8 mouse cellular contexts compared by ENCODE assay signal in the genomic region with DNA sequence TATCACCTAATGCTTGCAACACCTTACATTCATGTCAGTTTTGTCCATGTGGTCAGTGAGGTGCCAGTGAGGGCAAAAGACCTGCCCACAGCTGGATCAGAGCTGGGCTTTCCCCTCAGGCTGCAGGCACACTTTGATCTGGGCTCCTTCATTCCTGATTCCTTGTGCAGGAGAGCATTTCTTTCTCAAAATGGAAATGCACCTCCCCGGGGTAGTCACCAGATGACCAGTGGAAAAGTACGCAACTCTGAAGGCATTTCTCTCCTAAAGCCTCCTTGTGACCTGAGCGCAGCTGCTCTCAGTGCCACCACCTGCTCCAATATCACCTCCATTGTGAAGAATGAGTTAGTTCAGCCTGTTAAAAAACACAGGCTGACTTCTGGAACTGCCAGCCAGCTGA. TPM values are rescaled to one million over a fixed set of nuclear protein-coding genes. Genes with fewer than 3 reads are reported as not detected.
DNase-seq lines count a peak whose midpoint lies in the region; ATAC-seq and TF ChIP-seq lines count a peak whose summit lies in the region.

TSS of gene Mprip (plus strand) at position 301 of the 400 bp plus-strand sequence.

- TF ChIP-seq CTCF in liver, embryonic 14.5 days (IDR thresholded peaks at IDR 0.05; ENCODE audit: low read depth): no peak

- H3K9me3 ChIP-seq in liver, embryonic 14.5 days (ENCODE audit: control insufficient read depth, low read length): no peaks in the 10 kb centered on the region

- 81% methylated on average over 3 of the region's 3 CpGs for WGBS in liver, embryonic 14.5 days (ENCODE audit: insufficient replicate concordance)

- H3K27ac ChIP-seq in brown adipose tissue, adult 24 weeks (replicated peaks; ENCODE audit: low read depth, low read length): peak within 1 kb of the TSS; percentile 96
- H3K27ac ChIP-seq in liver, embryonic 14.5 days: no peak within 1 kb of the TSS

- no peak for DNase-seq in left cerebral cortex, adult 18-20 months (ENCODE audit: low spot score in 2 of 2)
- DNase-seq in left cerebral cortex, adult 11 months (ENCODE audit: low spot score): no peak
- peak; percentile 42 for DNase-seq in kidney, adult 18-20 months
- no peak for DNase-seq in liver, embryonic 14.5 days (ENCODE audit: low read depth in 3 of 3, low spot score in 3 of 3)
- DNase-seq in spleen, postnatal 4 days (ENCODE audit: low spot score in 2 of 2): no peak
- no peak for DNase-seq in c-Kit-positive CD71-positive TER-119-positive erythroid progenitor cells, embryonic 14.5 days (ENCODE audit: low spot score)

- H3K27me3 ChIP-seq in liver, embryonic 14.5 days (ENCODE audit: control insufficient read depth, insufficient read depth, low read length): no peaks in the 10 kb centered on the region

- no peak for TF ChIP-seq EP300 in liver, embryonic 14.5 days (IDR thresholded peaks at IDR 0.05; ENCODE audit: low read depth)

- peaks cover 26% of the 10 kb centered on the region for H3K4me1 ChIP-seq in brown adipose tissue, adult 24 weeks (ENCODE audit: control insufficient read depth, insufficient read depth, insufficient read length, low read length)
- H3K4me1 ChIP-seq in liver, embryonic 14.5 days (replicated peaks; ENCODE audit: control insufficient read depth in 2 of 2, insufficient read depth in 2 of 2, low read length in 1 of 2): peaks cover 13 to 24% of the 10 kb centered on the region in 2 experiments

- H3K36me3 ChIP-seq in liver, embryonic 14.5 days (replicated peaks; ENCODE audit: control insufficient read depth, insufficient read depth, low read depth): no peaks in the 10 kb centered on the region

- ATAC-seq in granulocyte monocyte progenitor cell, adult 5-6 weeks (replicated peaks; ENCODE audit: poor library complexity, severe bottlenecking): no peak
- ATAC-seq in liver, embryonic 14.5 days (ENCODE audit: insufficient read depth): no peak

- peak within 1 kb of the TSS; percentile 90 for H3K4me3 ChIP-seq in brown adipose tissue, adult 24 weeks (ENCODE audit: insufficient read depth, low read depth, low read length)
- peak within 1 kb of the TSS; percentile 72 to 73 for H3K4me3 ChIP-seq in liver, embryonic 14.5 days (ENCODE audit: insufficient read depth in 1 of 2, low read depth in 2 of 2, low read length in 2 of 2)

- H3K4me2 ChIP-seq in liver, embryonic 14.5 days (ENCODE audit: low read depth): peak within 1 kb of the TSS; percentile 94

- peak within 1 kb of the TSS; percentile 60 for H3K9ac ChIP-seq in liver, embryonic 14.5 days (replicated peaks)

RNA-seq across cellular contexts. Expression of gene Mprip, which starts in this region (rescaled TPM):
- total RNA-seq in left cerebral cortex, adult 18-20 months (2021): 100 to 1,000 TPM; 279 to 287 TPM
- polyA plus RNA-seq in brown adipose tissue, adult 24 weeks (2012; ENCODE audit: insufficient read depth, insufficient read length, missing spikeins): 83.7 and 89.7 TPM in 2 replicates
- 50.1 and 70.7 TPM in 2 replicates for total RNA-seq in granulocyte monocyte progenitor cell, adult 5-6 weeks (2014; fragmentation: Nextera tagmentation)
- 56.4 and 71.4 TPM in 2 replicates for total RNA-seq in granulocyte monocyte progenitor cell, adult 5-6 weeks (2017)
- polyA plus RNA-seq in liver, embryonic 14.5 days (2012; rRNA removed): 10.8 and 14.6 TPM in 2 replicates
- 10.2 and 15.7 TPM in 2 replicates for polyA plus RNA-seq in liver, embryonic 14.5 days (2014; fragmentation: Nextera tagmentation; extraction: Ambion mirVana)
